Comparison of ENCODE assay signal across 17 mouse cellular contexts in genomic region chr5:64820138-64820537, GRCm38 (mm10). TPM values are rescaled to one million over a fixed set of nuclear protein-coding genes. Genes with fewer than 3 reads are reported as not detected.
DNase-seq lines count a peak whose midpoint lies in the region; ATAC-seq and TF ChIP-seq lines count a peak whose summit lies in the region.
"Had no signal": no experiment of that assay in that cellular context is flagged by ENCODE, and none has a peak within 500 bp of the region (broad histone marks: within the 10 kb centered on the region; RNA-seq: fewer than 3 reads in every experiment).

No protein-coding gene starts in this region.

- peaks cover 63% of the 10 kb centered on the region for H3K36me3 ChIP-seq in forebrain, embryonic 12.5 days (replicated peaks)
- H3K36me3 ChIP-seq in forebrain, embryonic 14.5 days (ENCODE audit: control insufficient read depth, insufficient read depth, low read length): peaks cover 40% of the 10 kb centered on the region
- H3K36me3 ChIP-seq in intestine, embryonic 14.5 days (ENCODE audit: control insufficient read depth, insufficient read depth, low read length): peaks cover 86% of the 10 kb centered on the region
- H3K36me3 ChIP-seq in intestine, embryonic 16.5 days (ENCODE audit: control insufficient read depth, insufficient read depth, low read length): peaks cover 39% of the 10 kb centered on the region
- peaks cover 56% of the 10 kb centered on the region for H3K36me3 ChIP-seq in thymus, adult 2 months (ENCODE audit: control insufficient read depth, insufficient read depth, low read length)

- H3K4me1 ChIP-seq in forebrain, embryonic 12.5 days: 0 out of 2 replicates have a peak, but pooled peaks cover 5% of the 10 kb centered on the region
- no peaks in the 10 kb centered on the region for H3K4me1 ChIP-seq in forebrain, embryonic 14.5 days (ENCODE audit: control insufficient read depth, insufficient read depth, low read length)
- peaks cover 18% of the 10 kb centered on the region for H3K4me1 ChIP-seq in intestine, embryonic 14.5 days (replicated peaks; ENCODE audit: control insufficient read depth, insufficient read depth, low read length)
- peaks cover 28% of the 10 kb centered on the region for H3K4me1 ChIP-seq in intestine, embryonic 16.5 days (ENCODE audit: control insufficient read depth, insufficient read depth, low read length)
- peaks cover 40% of the 10 kb centered on the region for H3K4me1 ChIP-seq in thymus, adult 2 months (replicated peaks; ENCODE audit: control insufficient read depth, insufficient read depth, low read length)

- ATAC-seq in forebrain, embryonic 12.5 days (ENCODE audit: low FRiP score): no peak
- no peak for ATAC-seq in forebrain, embryonic 14.5 days
- ATAC-seq in intestine, embryonic 14.5 days (replicated peaks; ENCODE audit: low FRiP score, low TSS enrichment, low read depth): no peak
- no peak for ATAC-seq in intestine, embryonic 16.5 days
- ATAC-seq: forebrain, postnatal 0 days had no signal

- 89% methylated on average over 10 of the region's 10 CpGs for WGBS in forebrain, embryonic 12.5 days
- WGBS in forebrain, embryonic 14.5 days: 86% methylated on average over 10 of the region's 10 CpGs
- 92% methylated on average over 10 of the region's 10 CpGs for WGBS in intestine, embryonic 14.5 days
- 90% methylated on average over 10 of the region's 10 CpGs for WGBS in intestine, embryonic 16.5 days
- WGBS in thymus, adult 2 months: 95% methylated on average over 10 of the region's 10 CpGs

- H3K27ac ChIP-seq in forebrain, embryonic 12.5 days: 0 out of 2 replicates have a peak overlapping the region, but pooled peaks have one; percentile 25
- no peak overlapping the region for H3K27ac ChIP-seq in forebrain, embryonic 14.5 days (ENCODE audit: low read depth, low read length)
- H3K27ac ChIP-seq in intestine, embryonic 14.5 days (ENCODE audit: low read depth): no peak overlapping the region
- H3K27ac ChIP-seq in intestine, embryonic 16.5 days (ENCODE audit: low read length): no peak overlapping the region
- peak overlapping the region; percentile 58; the same call in 1 of the 2 replicates for H3K27ac ChIP-seq in thymus, adult 2 months (ENCODE audit: control insufficient read depth, insufficient read depth, low read length)
- H3K27ac ChIP-seq: limb, embryonic 12.5 days; liver, embryonic 14.5 days; lung, embryonic 15.5 days; neural tube, embryonic 13.5 days had no signal

- no peak for TF ChIP-seq POLR2A in thymus, adult 2 months (IDR thresholded peaks at IDR 0.05; ENCODE audit: control insufficient read depth, extremely low read depth, insufficient read depth, low read length, poor library complexity)

- no peak for TF ChIP-seq CTCF in thymus, adult 2 months (IDR thresholded peaks at IDR 0.05; ENCODE audit: borderline replicate concordance, control insufficient read depth, extremely low read depth, insufficient read depth, low read length, poor library complexity)

- no peak overlapping the region for H3K9ac ChIP-seq in forebrain, embryonic 12.5 days
- no peak overlapping the region for H3K9ac ChIP-seq in forebrain, embryonic 14.5 days (ENCODE audit: low read length)
- no peak overlapping the region for H3K9ac ChIP-seq in intestine, embryonic 14.5 days (ENCODE audit: low read length)
- H3K9ac ChIP-seq in intestine, embryonic 16.5 days (ENCODE audit: low read depth, low read length): no peak overlapping the region
- H3K9ac ChIP-seq: forebrain, postnatal 0 days; limb, embryonic 12.5 days; liver, embryonic 14.5 days; lung, embryonic 15.5 days; neural tube, embryonic 13.5 days had no signal

- no peak for DNase-seq in forebrain, embryonic 14.5 days (ENCODE audit: low spot score)
- DNase-seq in intestine, embryonic 14.5 days (ENCODE audit: low spot score): peak; percentile 45
- DNase-seq in thymus, adult 2 months: no peak
- DNase-seq in thymus, postnatal 4 days: no peak
- no peak for DNase-seq in adrenal gland, adult 2 months
- no peak for DNase-seq in urinary bladder, postnatal 4 days (ENCODE audit: low spot score in 2 of 2)
- DNase-seq: cerebellum, adult 8-10 months; forebrain, postnatal 0 days; kidney, postnatal 4 days; right cerebral cortex, postnatal 4 days had no signal

- H3K4me3 ChIP-seq in forebrain, embryonic 12.5 days (replicated peaks): no peak overlapping the region
- H3K4me3 ChIP-seq in forebrain, embryonic 14.5 days (ENCODE audit: low read depth, low read length): no peak overlapping the region
- no peak overlapping the region for H3K4me3 ChIP-seq in intestine, embryonic 14.5 days (ENCODE audit: low read depth, low read length)
- no peak overlapping the region for H3K4me3 ChIP-seq in intestine, embryonic 16.5 days (ENCODE audit: low read length)
- no peak overlapping the region for H3K4me3 ChIP-seq in thymus, adult 2 months (ENCODE audit: control insufficient read depth, insufficient read depth, low read length)
- H3K4me3 ChIP-seq: limb, embryonic 12.5 days; lung, embryonic 15.5 days; neural tube, embryonic 13.5 days had no signal

- H3K27me3 ChIP-seq in forebrain, embryonic 12.5 days: no peaks in the 10 kb centered on the region
- H3K27me3 ChIP-seq in forebrain, embryonic 14.5 days (replicated peaks; ENCODE audit: control insufficient read depth, insufficient read depth, low read length): no peaks in the 10 kb centered on the region
- H3K27me3 ChIP-seq in intestine, embryonic 14.5 days (replicated peaks; ENCODE audit: control insufficient read depth, insufficient read depth, low read length): no peaks in the 10 kb centered on the region
- no peaks in the 10 kb centered on the region for H3K27me3 ChIP-seq in intestine, embryonic 16.5 days (replicated peaks; ENCODE audit: control insufficient read depth, insufficient read depth, low read length)
- no peaks in the 10 kb centered on the region for H3K27me3 ChIP-seq in thymus, adult 2 months (ENCODE audit: control insufficient read depth, insufficient read depth, low read length)
- H3K27me3 ChIP-seq: limb, embryonic 12.5 days; lung, embryonic 15.5 days; neural tube, embryonic 13.5 days had no signal

- H3K9me3 ChIP-seq in forebrain, embryonic 12.5 days: no peaks in the 10 kb centered on the region
- no peaks in the 10 kb centered on the region for H3K9me3 ChIP-seq in forebrain, embryonic 14.5 days (replicated peaks; ENCODE audit: control insufficient read depth, low read length)
- no peaks in the 10 kb centered on the region for H3K9me3 ChIP-seq in intestine, embryonic 14.5 days (ENCODE audit: control insufficient read depth, low read length)
- no peaks in the 10 kb centered on the region for H3K9me3 ChIP-seq in intestine, embryonic 16.5 days (ENCODE audit: control insufficient read depth, low read length)
- H3K9me3 ChIP-seq: limb, embryonic 12.5 days; lung, embryonic 15.5 days; neural tube, embryonic 13.5 days had no signal

- no peak overlapping the region for H3K4me2 ChIP-seq in forebrain, embryonic 12.5 days
- H3K4me2 ChIP-seq in forebrain, embryonic 14.5 days (ENCODE audit: low read length): no peak overlapping the region
- H3K4me2 ChIP-seq in intestine, embryonic 14.5 days (ENCODE audit: low read length): no peak overlapping the region
- no peak overlapping the region for H3K4me2 ChIP-seq in intestine, embryonic 16.5 days (ENCODE audit: low read depth, low read length)
- H3K4me2 ChIP-seq: limb, embryonic 12.5 days; lung, embryonic 15.5 days; midbrain, embryonic 11.5 days; neural tube, embryonic 13.5 days had no signal

RNA-seq across cellular contexts. Expression of gene Klf3, which starts 16.9 kb away (rescaled TPM):
- 32.5 and 33.6 TPM in 2 replicates for polyA plus RNA-seq in forebrain, embryonic 12.5 days (2016; fragmentation: Nextera tagmentation; extraction: Ambion mirVana)
- polyA plus RNA-seq in forebrain, embryonic 14.5 days (2014; fragmentation: Nextera tagmentation; extraction: Ambion mirVana): 19.3 and 24.3 TPM in 2 replicates
- polyA plus RNA-seq in intestine, embryonic 14.5 days (2014; fragmentation: Nextera tagmentation; extraction: Ambion mirVana): 75.2 and 88.0 TPM in 2 replicates
- polyA plus RNA-seq in intestine, embryonic 16.5 days (2015; fragmentation: Nextera tagmentation; extraction: Ambion mirVana): 68.1 and 71.9 TPM in 2 replicates
- 175 and 197 TPM in 2 replicates for polyA plus RNA-seq in thymus, adult 2 months (2012; rRNA removed)
- total RNA-seq in adrenal gland, adult 2 months (2021): 10 to 100 TPM; 62.1 to 69.2 TPM
- 80.7 and 83.2 TPM in 2 replicates for polyA plus RNA-seq in adrenal gland, adult 2 months (2012; rRNA removed)

Comparison
In these comparisons a context has a peak if more than half of its experiments do, and no peak if none do; other contexts are left out.
1. H3K27ac ChIP-seq: peak in forebrain, embryonic 12.5 days (single experiment) and thymus, adult 2 months (single experiment); none in forebrain, embryonic 14.5 days (single experiment), intestine, embryonic 14.5 days (single experiment) and intestine, embryonic 16.5 days (single experiment).